9 mouse cellular contexts compared by ENCODE assay signal in genomic region chr6:114397280-114397679, GRCm38 (mm10). TPM values are rescaled to one million over a fixed set of nuclear protein-coding genes. Genes with fewer than 3 reads are reported as not detected.
A peak's percentile ranks its signal among the peaks of the same experiment; 100 is the strongest.
DNase-seq lines count a peak whose midpoint lies in the region; ATAC-seq and TF ChIP-seq lines count a peak whose summit lies in the region.
"Had no signal": no experiment of that assay in that cellular context is flagged by ENCODE, and none has a peak within 500 bp of the region (broad histone marks: within the 10 kb centered on the region; RNA-seq: fewer than 3 reads in every experiment).

No protein-coding gene starts in this region.

- H3K4me2 ChIP-seq in lung, embryonic 15.5 days, result peak overlapping the region; percentile 95
- H3K4me2 ChIP-seq in forebrain, embryonic 12.5 days, result peak overlapping the region; percentile 99
- peak overlapping the region; percentile 97 for H3K4me2 ChIP-seq in limb, embryonic 12.5 days

- 7% methylated on average over 11 of the region's 11 CpGs for WGBS in lung, embryonic 15.5 days
- 4% methylated on average over 11 of the region's 11 CpGs for WGBS in forebrain, embryonic 12.5 days
- 6% methylated on average over 11 of the region's 11 CpGs for WGBS in limb, embryonic 12.5 days
- WGBS in olfactory bulb, adult 2 months, result 20% methylated on average over 11 of the region's 11 CpGs

- H3K27me3 ChIP-seq in lung, embryonic 15.5 days, result peaks cover 63% of the 10 kb centered on the region
- peaks cover 76% of the 10 kb centered on the region for H3K27me3 ChIP-seq in forebrain, embryonic 12.5 days
- H3K27me3 ChIP-seq in limb, embryonic 12.5 days, result peaks cover 93% of the 10 kb centered on the region

- TF ChIP-seq CTCF in olfactory bulb, adult 2 months (IDR thresholded peaks at IDR 0.05; ENCODE audit: insufficient read depth, low read depth, low read length), result no peak

- no peaks in the 10 kb centered on the region for H3K36me3 ChIP-seq in lung, embryonic 15.5 days
- H3K36me3 ChIP-seq in forebrain, embryonic 12.5 days (replicated peaks), result no peaks in the 10 kb centered on the region
- no peaks in the 10 kb centered on the region for H3K36me3 ChIP-seq in limb, embryonic 12.5 days

- TF ChIP-seq POLR2A in olfactory bulb, adult 2 months (IDR thresholded peaks at IDR 0.05; ENCODE audit: insufficient read depth, low read depth, low read length), result no peak

- no peak overlapping the region for H3K27ac ChIP-seq in lung, embryonic 15.5 days
- no peak overlapping the region for H3K27ac ChIP-seq in forebrain, embryonic 12.5 days
- H3K27ac ChIP-seq in limb, embryonic 12.5 days, result no peak overlapping the region
- no peak overlapping the region for H3K27ac ChIP-seq in olfactory bulb, adult 2 months (ENCODE audit: insufficient read depth, low read depth, low read length)

- H3K9ac ChIP-seq in lung, embryonic 15.5 days, result no peak overlapping the region
- peak overlapping the region; percentile 50; the same call in 1 of the 2 replicates for H3K9ac ChIP-seq in forebrain, embryonic 12.5 days
- peak overlapping the region; percentile 54; the same call in 1 of the 2 replicates for H3K9ac ChIP-seq in limb, embryonic 12.5 days (replicated peaks)

- peaks cover 23% of the 10 kb centered on the region for H3K4me1 ChIP-seq in lung, embryonic 15.5 days
- peaks cover 25% of the 10 kb centered on the region for H3K4me1 ChIP-seq in forebrain, embryonic 12.5 days
- H3K4me1 ChIP-seq in limb, embryonic 12.5 days (replicated peaks), result peaks cover 9% of the 10 kb centered on the region
- H3K4me1 ChIP-seq in olfactory bulb, adult 2 months (ENCODE audit: control insufficient read depth, insufficient read depth, low read length), result peaks cover 20% of the 10 kb centered on the region

- H3K9me3 ChIP-seq in lung, embryonic 15.5 days, result 0 out of 2 replicates have a peak, but pooled peaks cover 3% of the 10 kb centered on the region
- H3K9me3 ChIP-seq in forebrain, embryonic 12.5 days, result 0 out of 2 replicates have a peak, but pooled peaks cover 2% of the 10 kb centered on the region
- H3K9me3 ChIP-seq in limb, embryonic 12.5 days, result peaks cover 5% of the 10 kb centered on the region

- no peak for DNase-seq in lung, postnatal 10 days
- no peak for DNase-seq in adrenal gland, postnatal 14 days
- DNase-seq in embryo, embryonic 10.5 days (ENCODE audit: low spot score), result no peak

- H3K4me3 ChIP-seq in lung, embryonic 15.5 days, result peak overlapping the region; percentile 48
- H3K4me3 ChIP-seq in forebrain, embryonic 12.5 days (replicated peaks), result peak overlapping the region; percentile 59
- H3K4me3 ChIP-seq in limb, embryonic 12.5 days (replicated peaks), result peak overlapping the region; percentile 55
- H3K4me3 ChIP-seq in olfactory bulb, adult 2 months (ENCODE audit: insufficient read depth, low read depth, low read length), result peak overlapping the region; percentile 46

- ATAC-seq in lung, embryonic 15.5 days (ENCODE audit: borderline replicate concordance, extremely low read depth, low FRiP score, low TSS enrichment), result no peak
- no peak for ATAC-seq in forebrain, embryonic 12.5 days (ENCODE audit: low FRiP score)
- no peak for ATAC-seq in limb, embryonic 12.5 days (ENCODE audit: insufficient number of reproducible peaks, insufficient read depth, low FRiP score, low TSS enrichment, low read depth)
- ATAC-seq in megakaryocyte-erythroid progenitor cell, adult 5-6 weeks (replicated peaks; ENCODE audit: low FRiP score, low TSS enrichment, poor library complexity, severe bottlenecking), result no peak
- ATAC-seq: activated CD4-positive, CD25-positive, alpha-beta regulatory T cell, adult 4 months had no signal

RNA-seq across cellular contexts. Expression of gene Hrh1, which starts 0.5 kb away (rescaled TPM):
- polyA plus RNA-seq in lung, embryonic 15.5 days (2015; fragmentation: Nextera tagmentation; extraction: Ambion mirVana), result 0.05 TPM in 1 of 2 replicates, not detected in the other
- polyA plus RNA-seq in forebrain, embryonic 12.5 days (2016; fragmentation: Nextera tagmentation; extraction: Ambion mirVana), result 0.15 and 0.23 TPM in 2 replicates
- 0.11 TPM in 1 of 2 replicates, not detected in the other for polyA plus RNA-seq in limb, embryonic 12.5 days (2016; fragmentation: Nextera tagmentation; extraction: Ambion mirVana)
- polyA plus RNA-seq in olfactory bulb, adult 2 months (2012; ENCODE audit: insufficient read depth, insufficient read length, low replicate concordance, missing spikeins), result not detected in 2 replicates
- 1.2 and 1.5 TPM in 2 replicates for total RNA-seq in adrenal gland, postnatal 14 days (2021)
- not detected in 2 replicates for total RNA-seq in megakaryocyte-erythroid progenitor cell, adult 5-6 weeks (2014; fragmentation: Nextera tagmentation)
- total RNA-seq in megakaryocyte-erythroid progenitor cell, adult 5-6 weeks (2017), result not detected in 2 replicates
- polyA plus RNA-seq: activated CD4-positive, CD25-positive, alpha-beta regulatory T cell, adult 4 months had no signal
